Mouse (Mus musculus): Measurements from ENCODE around the gene Olfr365. TPM values are rescaled to one million over a fixed set of nuclear protein-coding genes. Genes with fewer than 3 reads are reported as not detected.

Gene Olfr365
- not detected in 2 replicates for polyA plus RNA-seq (2012; rRNA removed)

GRCm38 (mm10) chr2:37187898-37188297, at the start of gene Olfr365:
TSS of gene Olfr365 (plus strand) at chr2:37188198.

GRCm38 (mm10) chr2:37139022-37139421, 49.0 kb upstream of the Olfr365 start, which contains the start of gene Olfr364-ps1:
TSS of gene Olfr364-ps1 (plus strand) at chr2:37139322.

GRCm38 (mm10) chr2:37211274-37211673, 23.3 kb downstream of the Olfr365 start, which contains the start of gene Olfr366:
TSS of gene Olfr366 (plus strand) at chr2:37211574.

Other genes with a start within 250 kb of the Olfr365 start
- not detected in 2 replicates for gene Olfr357, start 194.4 kb upstream of the Olfr365 start, polyA plus RNA-seq (2012; rRNA removed)
- not detected in 2 replicates for gene Olfr358, start 178.9 kb upstream of the Olfr365 start, polyA plus RNA-seq (2012; rRNA removed)
- not detected in 2 replicates for gene Olfr360, start 122.5 kb upstream of the Olfr365 start, polyA plus RNA-seq (2012; rRNA removed)
- gene Olfr361, start 98.9 kb upstream of the Olfr365 start, polyA plus RNA-seq (2012; rRNA removed): not detected in 2 replicates
- gene Olfr362, start 70.3 kb upstream of the Olfr365 start, polyA plus RNA-seq (2012; rRNA removed): not detected in 2 replicates
- not detected in 2 replicates for gene Olfr364-ps1, start 48.9 kb upstream of the Olfr365 start, polyA plus RNA-seq (2012; rRNA removed)
- gene Olfr366, start 23.4 kb downstream of the Olfr365 start, polyA plus RNA-seq (2012; rRNA removed): not detected in 2 replicates
- gene Olfr368, start 138.3 kb downstream of the Olfr365 start, polyA plus RNA-seq (2012; rRNA removed): not detected in 2 replicates
- gene Pdcl, start 171.1 kb downstream of the Olfr365 start, polyA plus RNA-seq (2012; rRNA removed): 10.4 and 11.4 TPM in 2 replicates
- gene Rc3h2, start 234.7 kb downstream of the Olfr365 start, polyA plus RNA-seq (2012; rRNA removed): 4.4 and 7.3 TPM in 2 replicates